Mouse (Mus musculus) G1E (cell line): ENCODE data around the gene Card14. TPM values are rescaled to one million over a fixed set of nuclear protein-coding genes. Genes with fewer than 3 reads are reported as not detected.

Experiments
- ATAC-seq: 2 replicates; pipeline ENCODE4 v1.8.0; 2016; ENCODE audit warnings: mild to moderate bottlenecking; ENCODE audit not compliant: insufficient number of reproducible peaks, poor library complexity, low FRiP score, severe bottlenecking; ENCODE audit errors: extremely low read depth
- DNase-seq: peaks from one replicate; pipeline ENCODE4 v3.0.0; 2012; ENCODE audit warnings: low spot score
- H3K27me3 ChIP-seq: 2 replicates; pipeline ENCODE4 v1.6.1; 2012; ENCODE audit warnings: mild to moderate bottlenecking, low read length, inconsistent platforms; ENCODE audit not compliant: insufficient read depth
- H3K36me3 ChIP-seq: replicated peaks from 2 replicates; pipeline ENCODE3; 2012; ENCODE audit warnings: mild to moderate bottlenecking, inconsistent platforms
- H3K4me1 ChIP-seq: 2 replicates; pipeline ENCODE4 v1.6.1; 2012; ENCODE audit warnings: low read depth, low read length, inconsistent platforms, mixed read lengths; ENCODE audit not compliant: insufficient read depth
- H3K4me3 ChIP-seq: 2 replicates; pipeline ENCODE4 v1.5.1; 2012; ENCODE audit warnings: low read depth, mild to moderate bottlenecking, inconsistent platforms, low read length, moderate library complexity, mixed read lengths
- H3K9me3 ChIP-seq: replicated peaks from 2 replicates; pipeline ENCODE4 v1.6.1; 2012; ENCODE audit warnings: inconsistent platforms
- CTCF ChIP-seq: IDR thresholded peaks from 2 replicates; pipeline ENCODE4 v1.5.1; 2012; ENCODE audit warnings: low read depth, low read length, inconsistent platforms, mixed read lengths
- GATA1 ChIP-seq: IDR thresholded peaks from 2 replicates; pipeline ENCODE4 v1.6.1; 2012; ENCODE audit warnings: borderline replicate concordance, low read length, inconsistent platforms, mixed read lengths
- GATA2 ChIP-seq: IDR thresholded peaks from 2 replicates; pipeline ENCODE4 v1.6.1; 2012; ENCODE audit warnings: low read depth, low read length, inconsistent platforms, borderline replicate concordance
- POLR2AphosphoS5 ChIP-seq: IDR thresholded peaks from 2 replicates; pipeline ENCODE4 v1.6.1; 2012; ENCODE audit warnings: low read depth, low read length, inconsistent platforms; ENCODE audit not compliant: insufficient replicate concordance
- TAL1 ChIP-seq: conservative IDR thresholded peaks from 2 replicates; pipeline ENCODE4 v1.6.1; 2012; ENCODE audit warnings: low read depth, low read length, inconsistent platforms, mixed read lengths
- polyA plus RNA-seq: library from polyadenylated mRNA; stranded (reverse); fragments of >175 nt; gene quantifications from 2 replicates; pipeline ENCODE4 v1.2.3, GENCODE M21; 2012
- total RNA-seq, 2 experiments: library from RNA; stranded (forward) in 1 of 2; stranded (reverse) in 1 of 2; fragments of 200-1000 nt in 1 of 2; fragments of >200 nt in 1 of 2; fragmentation: Nextera tagmentation in 1 of 2; gene quantifications; 2 replicates each; pipeline ENCODE4 v1.2.3; 2014 to 2017

Card14 gene
- total and polyA plus RNA-seq, 3 experiments = 0.11 TPM; not detected in 2

GRCm38 (mm10) chr11:119300986-119301385 lies 6.6 kb upstream of the Card14 start:
- Histone ChIP-seq H3K9me3 (no peaks in the 10 kb centered on the region), H3K4me3 (no peak overlapping the region), H3K4me1 (peaks cover 29% of the 10 kb centered on the region), H3K27me3 (peaks cover 42% of the 10 kb centered on the region), H3K36me3 (peaks cover 28% of the 10 kb centered on the region)
- ATAC-seq (no peak), DNase-seq (no peak)
- TF ChIP-seq CTCF = no peak
- no peak for TF ChIP-seq GATA2
- TF ChIP-seq GATA1 = no peak
- no peak for TF ChIP-seq TAL1
- TF ChIP-seq POLR2AphosphoS5 = no peak

- H3K9me3 ChIP-seq = no peaks in the 10 kb centered on the region; the same call in 1 of the 2 replicates
- peak; percentile 42 for ATAC-seq
- H3K4me3 ChIP-seq = no peak overlapping the region
- H3K4me1 ChIP-seq = peaks cover 12% of the 10 kb centered on the region
- no peaks in the 10 kb centered on the region for H3K36me3 ChIP-seq
- no peak for TF ChIP-seq GATA2
- TF ChIP-seq CTCF = peak; percentile 71
- peaks cover 63% of the 10 kb centered on the region for H3K27me3 ChIP-seq
- peak; percentile 49 for DNase-seq
Observed at GRCm38 (mm10) chr11:119304904-119305712, 2.5 kb upstream of the Card14 start.

- ATAC-seq = no peak
- no peak for TF ChIP-seq POLR2AphosphoS5
- no peak for TF ChIP-seq TAL1
- no peak for TF ChIP-seq GATA2
- TF ChIP-seq CTCF = no peak
- TF ChIP-seq GATA1 = no peak
- Histone ChIP-seq H3K36me3 (no peaks in the 10 kb centered on the region), H3K4me3 (no peak overlapping the region), H3K9me3 (no peaks in the 10 kb centered on the region; the same call in 1 of the 2 replicates), H3K27me3 (peaks cover 62% of the 10 kb centered on the region), H3K4me1 (peaks cover 4% of the 10 kb centered on the region)
- no peak for DNase-seq
Observed at GRCm38 (mm10) chr11:119306762-119307657, 558 bp upstream of the Card14 start.

- H3K36me3 ChIP-seq = no peaks in the 10 kb centered on the region
- no peak overlapping the region for H3K4me3 ChIP-seq
- no peaks in the 10 kb centered on the region; the same call in 1 of the 2 replicates for H3K9me3 ChIP-seq
- ATAC-seq (no peak), DNase-seq (no peak)
- H3K4me1 ChIP-seq = peaks cover 4% of the 10 kb centered on the region
- TF ChIP-seq TAL1 (no peak), CTCF (no peak), GATA2 (no peak), POLR2AphosphoS5 (no peak), GATA1 (no peak)
- peaks cover 57% of the 10 kb centered on the region for H3K27me3 ChIP-seq
Observed at GRCm38 (mm10) chr11:119307916-119308315, 348 bp downstream of the Card14 start.

GRCm38 (mm10) chr11:119310621-119311020 lies 3.1 kb downstream of the Card14 start:
- TF ChIP-seq POLR2AphosphoS5 (no peak), TAL1 (no peak), CTCF (no peak), GATA1 (no peak)
- no peaks in the 10 kb centered on the region; the same call in 1 of the 2 replicates for H3K9me3 ChIP-seq
- H3K4me3 ChIP-seq = no peak overlapping the region
- ATAC-seq (no peak), DNase-seq (no peak)
- H3K4me1 ChIP-seq = no peaks in the 10 kb centered on the region; the same call in 1 of the 2 replicates
- peaks cover 48% of the 10 kb centered on the region for H3K27me3 ChIP-seq
- no peaks in the 10 kb centered on the region for H3K36me3 ChIP-seq

GRCm38 (mm10) chr11:119314252-119314936 lies 6.8 kb downstream of the Card14 start:
- DNase-seq = no peak
- ATAC-seq = no peak
- TF ChIP-seq TAL1 (no peak), GATA2 (no peak), POLR2AphosphoS5 (no peak), GATA1 (no peak), CTCF (no peak)
- H3K4me3 ChIP-seq = no peak overlapping the region
- no peaks in the 10 kb centered on the region for H3K4me1 ChIP-seq
- no peaks in the 10 kb centered on the region for H3K36me3 ChIP-seq
- no peaks in the 10 kb centered on the region for H3K9me3 ChIP-seq
- peaks cover 50% of the 10 kb centered on the region for H3K27me3 ChIP-seq
